Mouse (Mus musculus): ENCODE measurements at regions not wholly inside any gene's neighbourhood (a gene's known extent, or its start where the extent isn't known, plus 50 kb on each side); places are given as distances from the start of the nearest gene placed in this dataset.

- TF ChIP-seq POLR2A (IDR thresholded peaks at IDR 0.05; ENCODE audit: low read depth, low read length): no peak
- TF ChIP-seq CTCF (IDR thresholded peaks at IDR 0.05; ENCODE audit: borderline replicate concordance, insufficient read depth, low read length): no peak
Observed at GRCm38 (mm10) chr4:12418086-12418485, 246.3 kb upstream of the Fam92a start.

GRCm38 (mm10) chr4:12395344-12395743, 223.5 kb upstream of the Fam92a start:
- no peaks in the 10 kb centered on the region for H3K4me1 ChIP-seq (ENCODE audit: control insufficient read depth, insufficient read depth, low read length)
- TF ChIP-seq POLR2A (IDR thresholded peaks at IDR 0.05; ENCODE audit: low read depth, low read length) (no peak), CTCF (IDR thresholded peaks at IDR 0.05; ENCODE audit: borderline replicate concordance, insufficient read depth, low read length) (no peak)
- no peak overlapping the region for H3K27ac ChIP-seq (ENCODE audit: insufficient read depth, low read length)
- no peak overlapping the region for H3K4me3 ChIP-seq (ENCODE audit: insufficient read depth, low read length)

More at GRCm38 (mm10) chr4:12418086-12418485, 246.3 kb upstream of the Fam92a start:
- no peak overlapping the region for H3K27ac ChIP-seq (ENCODE audit: insufficient read depth, low read length)
- H3K4me1 ChIP-seq (ENCODE audit: control insufficient read depth, insufficient read depth, low read length): no peaks in the 10 kb centered on the region
- H3K4me3 ChIP-seq (ENCODE audit: insufficient read depth, low read length): no peak overlapping the region

GRCm38 (mm10) chr4:12376797-12377570, 205.2 kb upstream of the Fam92a start:
- TF ChIP-seq CTCF (IDR thresholded peaks at IDR 0.05; ENCODE audit: borderline replicate concordance, insufficient read depth, low read length) (no peak), POLR2A (IDR thresholded peaks at IDR 0.05; ENCODE audit: low read depth, low read length) (no peak)
- no peak overlapping the region for H3K27ac ChIP-seq (ENCODE audit: insufficient read depth, low read length)
- no peak overlapping the region for H3K4me3 ChIP-seq (ENCODE audit: insufficient read depth, low read length)
- no peaks in the 10 kb centered on the region for H3K4me1 ChIP-seq (ENCODE audit: control insufficient read depth, insufficient read depth, low read length)

GRCm38 (mm10) chr4:12369551-12369950, 197.7 kb upstream of the Fam92a start:
- Histone ChIP-seq H3K4me1 (ENCODE audit: control insufficient read depth, insufficient read depth, low read length) (no peaks in the 10 kb centered on the region), H3K27ac (ENCODE audit: insufficient read depth, low read length) (no peak overlapping the region), H3K4me3 (ENCODE audit: insufficient read depth, low read length) (no peak overlapping the region)
- TF ChIP-seq CTCF (IDR thresholded peaks at IDR 0.05; ENCODE audit: borderline replicate concordance, insufficient read depth, low read length) (no peak), POLR2A (IDR thresholded peaks at IDR 0.05; ENCODE audit: low read depth, low read length) (no peak)

DNA sequence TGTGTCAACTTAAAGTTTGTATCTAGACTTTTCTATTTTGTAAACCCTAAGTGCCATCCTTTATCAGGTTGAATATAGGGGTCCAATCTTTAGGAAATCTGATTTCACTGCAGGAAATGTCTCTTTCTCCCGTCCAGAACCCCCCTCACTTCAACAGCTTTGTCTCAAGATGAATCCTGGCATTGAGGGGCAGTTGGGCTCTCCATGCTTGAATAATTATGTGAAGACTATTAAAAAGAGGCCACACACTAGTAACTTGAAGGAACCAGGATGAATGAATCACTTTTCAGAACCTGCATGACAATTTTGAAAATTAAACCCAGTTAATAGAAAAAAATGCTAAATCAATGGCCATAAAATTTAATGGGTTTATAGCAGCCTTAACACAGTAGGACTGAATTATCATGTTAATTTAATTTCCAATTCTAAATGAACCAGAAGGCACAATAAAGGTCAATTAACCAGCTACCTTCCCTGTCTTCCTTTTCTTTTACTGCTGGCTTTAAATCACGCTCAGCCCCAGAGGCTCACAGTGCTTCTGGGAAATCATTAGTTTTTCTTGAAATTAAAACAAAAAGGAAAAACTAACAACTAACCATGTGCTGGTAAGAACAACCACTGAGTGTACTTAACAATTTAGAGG, 185.3 kb upstream of the Fam92a start:
- TF ChIP-seq CTCF (IDR thresholded peaks at IDR 0.05; ENCODE audit: borderline replicate concordance, insufficient read depth, low read length): no peak
- no peak for TF ChIP-seq POLR2A (IDR thresholded peaks at IDR 0.05; ENCODE audit: low read depth, low read length)
- Histone ChIP-seq H3K4me1 (ENCODE audit: control insufficient read depth, insufficient read depth, low read length) (no peaks in the 10 kb centered on the region), H3K27ac (ENCODE audit: insufficient read depth, low read length) (no peak overlapping the region)

GRCm38 (mm10) chr4:12353337-12353856, 181.6 kb upstream of the Fam92a start:
- H3K4me3 ChIP-seq (ENCODE audit: insufficient read depth, low read length): no peak overlapping the region
- no peaks in the 10 kb centered on the region for H3K4me1 ChIP-seq (ENCODE audit: control insufficient read depth, insufficient read depth, low read length)
- TF ChIP-seq POLR2A (IDR thresholded peaks at IDR 0.05; ENCODE audit: low read depth, low read length) (no peak), CTCF (IDR thresholded peaks at IDR 0.05; ENCODE audit: borderline replicate concordance, insufficient read depth, low read length) (no peak)
- no peak overlapping the region for H3K27ac ChIP-seq (ENCODE audit: insufficient read depth, low read length)

More for the DNA sequence above, 185.3 kb upstream of the Fam92a start:
- no peak overlapping the region for H3K4me3 ChIP-seq (ENCODE audit: insufficient read depth, low read length)

GRCm38 (mm10) chr4:12339236-12339635, 167.4 kb upstream of the Fam92a start:
- H3K4me1 ChIP-seq (ENCODE audit: control insufficient read depth, insufficient read depth, low read length): no peaks in the 10 kb centered on the region
- H3K27ac ChIP-seq (ENCODE audit: insufficient read depth, low read length): no peak overlapping the region
- no peak overlapping the region for H3K4me3 ChIP-seq (ENCODE audit: insufficient read depth, low read length)
- no peak for TF ChIP-seq CTCF (IDR thresholded peaks at IDR 0.05; ENCODE audit: borderline replicate concordance, insufficient read depth, low read length)
- no peak for TF ChIP-seq POLR2A (IDR thresholded peaks at IDR 0.05; ENCODE audit: low read depth, low read length)

DNA sequence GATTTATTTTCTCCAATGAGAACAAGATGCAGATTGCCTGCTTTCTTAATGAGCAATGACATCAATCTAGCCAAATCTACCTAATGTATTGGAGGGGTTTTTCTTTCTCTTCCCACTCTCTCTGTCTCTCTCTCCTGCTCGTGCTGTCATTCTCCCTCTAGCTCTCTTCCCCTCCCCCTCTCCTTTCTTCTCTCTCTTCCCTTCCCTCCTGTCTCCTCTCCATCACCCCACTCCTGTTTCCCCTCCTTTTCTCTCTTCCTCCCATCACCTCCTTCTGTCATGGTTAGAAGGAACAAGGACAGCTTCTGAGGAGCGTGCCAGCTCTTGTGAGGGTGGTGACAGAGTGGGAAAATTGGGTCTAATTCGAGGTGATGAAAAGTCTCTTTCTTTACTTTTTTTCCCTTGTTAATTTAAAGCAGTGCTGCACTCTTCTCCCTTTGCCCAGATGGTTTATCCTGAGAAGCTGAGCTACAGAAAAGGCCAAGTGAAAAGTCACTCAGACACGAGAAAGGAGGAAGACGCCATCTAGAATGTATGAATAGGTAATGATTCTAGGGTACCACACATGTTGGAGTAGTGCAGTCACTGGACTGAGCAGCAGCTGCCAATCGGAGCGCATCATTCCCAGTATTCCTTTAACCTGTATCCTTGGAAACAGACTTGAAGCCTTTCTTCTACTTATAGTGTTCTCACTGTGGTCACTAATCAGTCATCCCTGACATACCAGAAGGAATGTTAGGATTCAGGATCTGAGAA, 163.2 kb upstream of the Fam92a start:
- TF ChIP-seq POLR2A (IDR thresholded peaks at IDR 0.05; ENCODE audit: low read depth, low read length): no peak
- TF ChIP-seq CTCF (IDR thresholded peaks at IDR 0.05; ENCODE audit: borderline replicate concordance, insufficient read depth, low read length): no peak
- Histone ChIP-seq H3K4me1 (ENCODE audit: control insufficient read depth, insufficient read depth, low read length) (no peaks in the 10 kb centered on the region), H3K4me3 (ENCODE audit: insufficient read depth, low read length) (no peak overlapping the region), H3K27ac (ENCODE audit: insufficient read depth, low read length) (no peak overlapping the region)

DNA sequence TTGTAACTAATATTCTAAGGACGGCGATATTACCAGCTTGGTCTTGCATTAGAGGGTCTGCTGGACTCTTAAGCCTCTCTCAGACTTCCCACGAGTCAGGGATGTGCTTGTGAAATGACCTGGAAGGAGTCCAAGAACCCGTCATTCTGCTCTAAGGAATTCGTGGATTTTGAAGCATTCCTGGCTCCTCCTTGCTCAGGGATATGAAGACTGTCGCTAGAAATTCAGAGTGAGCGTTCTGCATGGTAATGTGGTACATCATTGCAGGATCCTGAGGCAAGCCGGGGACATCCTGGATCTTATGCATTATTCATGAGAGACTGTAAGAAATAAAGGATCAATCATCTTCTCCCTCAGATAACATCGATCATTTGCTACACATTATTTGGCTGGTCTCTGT, 162.6 kb upstream of the Fam92a start:
- TF ChIP-seq POLR2A (IDR thresholded peaks at IDR 0.05; ENCODE audit: low read depth, low read length): no peak
- TF ChIP-seq CTCF (IDR thresholded peaks at IDR 0.05; ENCODE audit: borderline replicate concordance, insufficient read depth, low read length): no peak
- no peak overlapping the region for H3K27ac ChIP-seq (ENCODE audit: insufficient read depth, low read length)
- no peak overlapping the region for H3K4me3 ChIP-seq (ENCODE audit: insufficient read depth, low read length)
- H3K4me1 ChIP-seq (ENCODE audit: control insufficient read depth, insufficient read depth, low read length): no peaks in the 10 kb centered on the region

Measured in embryonic fibroblast, embryonic 13.5 days (primary cell).